21 mouse cellular contexts compared by ENCODE assay signal in the genomic region with DNA sequence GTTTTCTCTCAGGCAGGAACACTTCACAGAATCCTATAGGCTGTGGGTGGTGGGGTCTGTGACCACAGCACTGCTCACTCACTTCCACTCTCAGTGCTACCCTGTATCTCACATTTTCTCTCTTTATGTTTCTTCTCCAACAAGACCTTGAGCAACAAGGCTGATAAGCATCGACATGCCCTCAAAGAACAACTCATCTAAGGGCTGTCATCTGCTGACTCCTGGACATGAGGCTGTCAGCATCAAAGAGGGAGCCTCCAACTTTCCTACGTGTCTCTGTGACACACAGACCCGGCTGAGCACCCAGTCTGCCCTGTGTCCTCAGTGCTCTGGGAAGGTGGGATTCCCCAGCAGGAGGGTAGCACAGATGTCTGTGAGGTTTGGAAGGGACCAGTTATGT. TPM values are rescaled to one million over a fixed set of nuclear protein-coding genes. Genes with fewer than 3 reads are reported as not detected.
DNase-seq lines count a peak whose midpoint lies in the region; ATAC-seq lines count a peak whose summit lies in the region.
"Had no signal": no experiment of that assay in that cellular context is flagged by ENCODE, and none has a peak within 500 bp of the region (broad histone marks: within the 10 kb centered on the region; RNA-seq: fewer than 3 reads in every experiment).

A gene (minus strand): TSS at position 101 of the 400 bp plus-strand sequence.

- H3K36me3 ChIP-seq in heart, embryonic 12.5 days: no peaks in the 10 kb centered on the region
- H3K36me3 ChIP-seq in heart, embryonic 10.5 days: no peaks in the 10 kb centered on the region
- H3K36me3 ChIP-seq in heart, embryonic 11.5 days (ENCODE audit: control insufficient read depth, insufficient read depth, low read length): no peaks in the 10 kb centered on the region
- no peaks in the 10 kb centered on the region for H3K36me3 ChIP-seq in limb, embryonic 10.5 days
- H3K36me3 ChIP-seq: G1E had no signal

- no peak within 1 kb of the TSS for H3K4me3 ChIP-seq in heart, embryonic 12.5 days
- H3K4me3 ChIP-seq in heart, embryonic 10.5 days: no peak within 1 kb of the TSS
- no peak within 1 kb of the TSS for H3K4me3 ChIP-seq in heart, embryonic 11.5 days (ENCODE audit: low read depth, low read length)
- no peak within 1 kb of the TSS for H3K4me3 ChIP-seq in limb, embryonic 10.5 days

- WGBS in heart, embryonic 12.5 days: 59% methylated on average over 3 of the region's 3 CpGs
- WGBS in heart, embryonic 10.5 days: 69% methylated on average over 3 of the region's 3 CpGs
- WGBS in heart, embryonic 11.5 days (ENCODE audit: insufficient replicate concordance): 53% methylated on average over 3 of the region's 3 CpGs
- 71% methylated on average over 3 of the region's 3 CpGs for WGBS in limb, embryonic 10.5 days

- H3K9ac ChIP-seq in heart, embryonic 12.5 days: no peak within 1 kb of the TSS
- H3K9ac ChIP-seq in heart, embryonic 11.5 days (ENCODE audit: low read depth, low read length): no peak within 1 kb of the TSS

- H3K27ac ChIP-seq in heart, embryonic 12.5 days (ENCODE audit: poor library complexity, severe bottlenecking): no peak within 1 kb of the TSS
- H3K27ac ChIP-seq in heart, embryonic 10.5 days: no peak within 1 kb of the TSS
- H3K27ac ChIP-seq in heart, embryonic 11.5 days (ENCODE audit: low read depth, low read length): no peak within 1 kb of the TSS
- no peak within 1 kb of the TSS for H3K27ac ChIP-seq in limb, embryonic 10.5 days

- no peaks in the 10 kb centered on the region for H3K27me3 ChIP-seq in heart, embryonic 12.5 days (replicated peaks)
- no peaks in the 10 kb centered on the region for H3K27me3 ChIP-seq in heart, embryonic 10.5 days (ENCODE audit: insufficient read depth, poor library complexity, severe bottlenecking)
- no peaks in the 10 kb centered on the region for H3K27me3 ChIP-seq in heart, embryonic 11.5 days (ENCODE audit: control insufficient read depth, insufficient read depth, low read length)
- no peaks in the 10 kb centered on the region for H3K27me3 ChIP-seq in limb, embryonic 10.5 days (ENCODE audit: low read depth, poor library complexity, severe bottlenecking)

- peak; percentile 53 for DNase-seq in heart, adult 11 months
- peak; percentile 71 for DNase-seq in heart, embryonic 10.5 days (ENCODE audit: low spot score)
- peak; percentile 13 for DNase-seq in limb, embryonic 10.5 days (ENCODE audit: low spot score)
- DNase-seq in kidney, adult 8-10 months: no peak
- DNase-seq: adrenal gland, adult 2 months; adrenal gland, adult 8-10 months; adrenal gland, postnatal 10 days; adrenal gland, postnatal 14 days; adrenal gland, postnatal 25 days; adrenal gland, postnatal 36 days; B cell, adult 2 months; cerebellum, adult 11 months; cerebellum, adult 11-12 months; cerebellum, adult 18-20 months had no signal

- no peak for ATAC-seq in heart, embryonic 12.5 days (ENCODE audit: insufficient number of reproducible peaks, low FRiP score)
- no peak for ATAC-seq in heart, embryonic 11.5 days (replicated peaks; ENCODE audit: insufficient number of reproducible peaks, low FRiP score, low TSS enrichment)
- ATAC-seq: activated CD4-positive, CD25-positive, alpha-beta regulatory T cell, adult 4 months; CD4-positive, CD25-positive, alpha-beta regulatory T cell, adult 4 months; Patski had no signal

- no peaks in the 10 kb centered on the region for H3K4me1 ChIP-seq in heart, embryonic 12.5 days (replicated peaks)
- no peaks in the 10 kb centered on the region for H3K4me1 ChIP-seq in heart, embryonic 10.5 days
- no peaks in the 10 kb centered on the region for H3K4me1 ChIP-seq in heart, embryonic 11.5 days (ENCODE audit: control insufficient read depth, insufficient read depth, low read length)
- no peaks in the 10 kb centered on the region for H3K4me1 ChIP-seq in limb, embryonic 10.5 days

- H3K9me3 ChIP-seq in heart, embryonic 12.5 days (replicated peaks): no peaks in the 10 kb centered on the region
- H3K9me3 ChIP-seq in heart, embryonic 10.5 days: no peaks in the 10 kb centered on the region
- H3K9me3 ChIP-seq in heart, embryonic 11.5 days (replicated peaks; ENCODE audit: control insufficient read depth, low read length): no peaks in the 10 kb centered on the region
- no peaks in the 10 kb centered on the region for H3K9me3 ChIP-seq in limb, embryonic 10.5 days (replicated peaks)
- H3K9me3 ChIP-seq: G1E had no signal

- H3K4me2 ChIP-seq in heart, embryonic 12.5 days: no peak within 1 kb of the TSS
- H3K4me2 ChIP-seq in heart, embryonic 11.5 days: no peak within 1 kb of the TSS

RNA-seq across cellular contexts. Expression of the gene that starts here (rescaled TPM):
- not detected in 2 replicates for polyA plus RNA-seq in heart, embryonic 12.5 days (2016; fragmentation: Nextera tagmentation; extraction: Ambion mirVana)
- not detected in 2 replicates for polyA plus RNA-seq in heart, embryonic 10.5 days (2016; fragmentation: Nextera tagmentation; extraction: Ambion mirVana)
- 0.14 TPM in 1 of 2 replicates, not detected in the other for polyA plus RNA-seq in heart, embryonic 11.5 days (2014; fragmentation: Nextera tagmentation; extraction: Ambion mirVana)
- polyA plus RNA-seq in limb, embryonic 10.5 days (2016; fragmentation: Nextera tagmentation; extraction: Ambion mirVana): not detected in 2 replicates
- polyA plus RNA-seq: activated CD4-positive, CD25-positive, alpha-beta regulatory T cell, adult 4 months; adrenal gland, adult 2 months; C2C12; CD4-positive, CD25-positive, alpha-beta regulatory T cell, adult 4 months; G1E; Patski had no signal

Comparison
In these comparisons a context has a peak if more than half of its experiments do, and no peak if none do; other contexts are left out.
1. Peak in DNase-seq in heart, embryonic 10.5 days; RNA of the gene not detected or under 1 TPM.
2. Peak in DNase-seq in limb, embryonic 10.5 days; RNA of the gene not detected or under 1 TPM.